Mouse (Mus musculus) layer of hippocampus, adult 2 months (tissue): ENCODE data around the gene Ankrd40. TPM values are rescaled to one million over a fixed set of nuclear protein-coding genes. Genes with fewer than 3 reads are reported as not detected.

Source experiments
- DNase-seq, 2 experiments: peaks; one replicate each; pipeline ENCODE4 v3.0.0; 2022; ENCODE audit warnings: low spot score in 2 of 2
- H3K27ac ChIP-seq: fragments of 200-600 bp; 2 replicates; pipeline ENCODE4 v1.8.1; 2022
- H3K4me3 ChIP-seq: fragments of 200-600 bp; 2 replicates; pipeline ENCODE4 v1.8.1; 2022; ENCODE audit warnings: mild to moderate bottlenecking
- CTCF ChIP-seq: fragments of 200-600 bp; conservative IDR thresholded peaks from 2 replicates; pipeline ENCODE4 v1.8.1; 2022; ENCODE audit warnings: antibody characterized with exemption, mild to moderate bottlenecking, moderate library complexity
- total RNA-seq, 2 experiments: library from RNA; stranded (reverse); gene quantifications; 2 replicates each; pipeline ENCODE4 v1.2.3; 2021

The Ankrd40 gene
- total RNA-seq, 2 experiments from 2014 or later, result 113 to 119 TPM

DNA sequence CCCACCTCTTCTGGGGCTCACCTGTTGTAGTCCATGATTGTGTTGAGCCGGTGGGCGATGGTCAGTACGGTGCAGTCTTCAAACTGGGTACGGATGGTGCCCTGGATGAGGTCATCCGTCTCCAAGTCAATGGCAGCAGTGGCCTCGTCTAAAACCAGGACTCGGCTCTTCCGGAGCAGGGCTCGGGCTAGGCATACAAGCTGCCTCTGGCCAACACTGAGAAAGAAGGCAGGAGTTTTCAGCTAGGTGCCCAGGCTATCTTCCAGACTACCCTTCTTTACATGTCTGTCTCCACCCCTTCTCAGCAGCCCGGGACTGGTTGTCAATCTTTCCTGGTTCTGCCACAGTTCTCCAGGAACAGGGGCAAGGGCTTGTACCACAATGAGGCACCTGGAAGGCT is 18.1 kb downstream of the Ankrd40 start:
- DNase-seq, result no peak
- no peak for TF ChIP-seq CTCF
- no peak overlapping the region for H3K4me3 ChIP-seq
- no peak overlapping the region for H3K27ac ChIP-seq

DNA sequence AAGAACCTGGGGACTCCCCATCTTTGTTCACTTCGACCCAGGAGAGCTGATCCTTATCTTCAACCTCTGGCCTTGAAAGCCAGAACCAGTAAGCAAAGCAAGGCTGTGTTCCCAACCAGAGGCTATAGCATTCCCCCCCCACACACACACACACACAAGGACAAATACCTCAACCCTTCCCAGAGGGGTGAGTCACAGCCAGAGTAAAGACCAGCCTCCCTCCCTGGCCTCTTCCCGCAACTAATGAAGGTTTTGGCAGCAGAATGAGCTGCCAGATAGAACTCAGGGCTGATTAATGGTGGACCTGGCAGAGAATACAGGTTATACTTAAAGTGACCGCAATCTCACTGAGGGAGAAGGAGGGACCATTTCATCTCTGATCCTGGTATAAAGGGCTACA is 18.8 kb downstream of the Ankrd40 start:
- DNase-seq, result no peak
- no peak for TF ChIP-seq CTCF
- Histone ChIP-seq H3K4me3 (no peak overlapping the region), H3K27ac (no peak overlapping the region)

DNA sequence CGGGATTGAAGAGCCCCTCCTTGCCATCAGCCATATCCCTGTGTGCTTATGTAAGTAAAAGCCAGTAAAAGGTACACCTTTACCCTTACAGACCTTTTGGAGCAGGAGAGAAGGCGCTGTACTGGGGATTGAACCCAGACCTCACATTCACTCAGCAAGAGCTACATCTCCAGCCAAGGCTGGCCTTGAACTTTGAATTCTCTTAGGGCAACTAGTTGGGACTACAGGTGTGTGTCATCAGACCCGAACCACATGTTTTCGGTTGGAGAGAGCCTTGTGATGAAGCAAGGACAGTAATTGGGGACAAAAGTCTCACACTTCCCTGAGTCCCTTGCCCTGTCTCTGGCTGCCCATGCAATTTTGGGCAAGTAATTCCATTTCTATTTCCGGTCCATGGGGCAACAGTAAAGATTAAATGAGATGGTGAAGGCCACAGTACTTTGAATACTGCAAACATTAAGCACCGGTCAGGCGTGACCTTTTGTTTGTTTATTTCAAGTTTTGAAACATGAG is 19.3 kb downstream of the Ankrd40 start:
- DNase-seq, result no peak
- H3K4me3 ChIP-seq, result no peak overlapping the region
- no peak for TF ChIP-seq CTCF
- H3K27ac ChIP-seq, result no peak overlapping the region

DNA sequence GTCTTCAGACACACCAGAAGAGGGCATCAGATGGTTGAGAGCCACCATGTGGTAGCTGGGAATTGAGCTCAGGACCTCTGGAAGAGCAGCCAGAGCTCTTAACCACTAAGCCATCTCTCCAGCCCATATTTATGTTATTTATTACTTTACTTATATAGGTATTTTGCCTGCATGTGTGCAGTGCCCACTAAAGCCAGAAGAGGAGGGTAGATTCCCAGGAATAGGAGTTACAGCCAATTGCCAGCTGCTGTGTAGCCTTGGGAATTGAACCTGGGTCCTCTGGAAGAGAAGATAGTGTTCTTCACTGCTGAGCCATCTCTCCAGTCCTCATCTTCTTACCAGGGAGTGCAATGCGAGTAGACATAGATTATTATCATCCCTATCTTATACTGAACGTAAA is 22.0 kb downstream of the Ankrd40 start:
- peak; percentile 39 for TF ChIP-seq CTCF
- H3K27ac ChIP-seq, result no peak overlapping the region
- H3K4me3 ChIP-seq, result no peak overlapping the region
- DNase-seq, result no peak

DNA sequence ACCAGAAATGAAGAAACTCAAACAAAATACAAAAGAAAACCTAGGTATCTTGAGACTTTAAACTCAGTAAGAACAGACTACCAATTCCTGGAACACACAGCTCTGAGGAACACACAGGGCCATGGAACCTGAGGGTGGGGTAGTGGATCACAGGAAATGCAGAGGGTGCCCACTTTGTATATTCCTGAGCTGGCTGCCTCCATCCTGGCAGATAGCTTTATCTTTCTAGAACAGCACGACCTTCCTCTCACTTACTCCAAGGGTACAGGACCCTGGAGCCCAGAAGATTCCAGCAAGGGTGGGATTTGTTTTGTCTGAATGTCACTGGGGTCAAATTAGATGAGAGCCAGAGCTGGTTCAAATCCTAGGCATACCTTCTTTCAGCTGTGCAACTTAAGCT is 22.5 kb downstream of the Ankrd40 start:
- H3K27ac ChIP-seq, result no peak overlapping the region
- DNase-seq, result no peak
- TF ChIP-seq CTCF, result no peak
- H3K4me3 ChIP-seq, result no peak overlapping the region

DNA sequence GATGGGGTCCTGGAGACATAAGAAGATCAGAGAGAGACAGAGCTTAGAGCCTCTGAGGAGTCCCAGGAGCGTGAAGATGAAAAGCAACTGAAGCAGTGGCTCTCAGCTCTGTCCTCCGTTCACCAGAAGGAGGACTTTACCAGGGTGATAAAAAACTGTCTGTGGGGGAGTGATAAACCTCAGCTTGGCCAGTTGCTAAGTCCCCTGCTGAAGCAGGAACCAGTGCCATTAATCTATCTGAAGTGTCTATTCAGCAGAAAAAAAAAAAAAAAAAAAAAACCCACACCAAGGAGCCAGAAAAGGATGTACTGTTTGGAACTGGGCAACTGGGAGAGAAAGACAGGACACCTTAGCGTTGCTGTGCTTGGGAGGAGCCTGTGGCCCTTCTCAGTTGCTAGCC is 23.3 kb downstream of the Ankrd40 start:
- Histone ChIP-seq H3K27ac (no peak overlapping the region), H3K4me3 (no peak overlapping the region)
- no peak for DNase-seq
- no peak for TF ChIP-seq CTCF

DNA sequence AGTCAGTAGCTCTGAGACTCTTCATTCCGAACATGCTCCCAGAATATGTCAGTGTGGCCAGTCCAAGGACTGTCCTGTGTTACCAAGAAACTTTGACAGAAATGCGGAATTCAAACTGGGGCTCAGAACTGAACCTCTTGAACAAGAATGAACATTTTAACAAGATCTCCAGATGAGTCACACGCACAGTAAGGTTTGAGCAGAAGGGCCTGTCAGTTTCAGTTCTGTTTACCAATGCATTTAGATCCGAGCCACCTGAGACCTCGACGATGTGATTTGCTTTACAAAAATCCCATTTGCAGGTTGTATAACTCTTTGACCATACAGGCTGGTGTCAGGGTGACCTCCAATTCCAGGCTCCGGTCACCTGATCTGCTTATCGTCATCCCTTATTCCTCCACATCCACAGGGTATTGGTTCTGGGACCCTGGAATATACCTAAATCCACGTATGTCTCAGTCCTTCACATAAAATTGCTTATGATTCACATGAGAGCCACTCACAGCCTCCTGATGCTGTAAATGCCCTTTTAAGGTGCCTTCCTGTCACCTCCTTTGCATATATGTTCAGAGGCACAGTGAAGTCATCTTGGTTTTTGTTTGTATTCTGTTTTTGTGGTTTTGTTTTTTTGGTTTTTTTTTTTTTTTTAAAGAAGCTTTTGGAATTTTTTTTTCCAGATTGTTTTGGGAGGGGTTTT is 27.9 kb downstream of the Ankrd40 start:
- TF ChIP-seq CTCF, result no peak
- H3K27ac ChIP-seq, result no peak overlapping the region
- no peak for DNase-seq
- no peak overlapping the region for H3K4me3 ChIP-seq

DNA sequence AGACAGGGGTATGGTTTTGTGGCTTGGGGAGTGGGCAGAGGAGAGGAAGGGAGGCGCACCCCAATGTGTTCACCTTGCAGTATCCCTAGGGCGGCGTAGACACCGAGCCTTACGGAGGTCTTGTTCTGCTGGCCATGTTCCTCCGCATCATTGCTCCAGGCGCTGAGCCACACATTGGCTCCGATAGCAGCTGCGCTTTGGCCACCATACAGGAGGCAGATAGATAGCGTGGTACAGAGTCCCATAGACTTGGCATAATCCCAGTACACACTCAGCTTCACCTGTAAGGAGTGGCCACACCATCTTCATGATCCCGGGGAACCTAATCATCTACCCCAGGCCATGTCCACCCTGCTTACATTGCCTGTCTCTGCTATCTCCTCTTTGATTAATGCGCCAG is 31.4 kb downstream of the Ankrd40 start:
- DNase-seq, result no peak
- Histone ChIP-seq H3K27ac (no peak overlapping the region), H3K4me3 (no peak overlapping the region)
- no peak for TF ChIP-seq CTCF

DNA sequence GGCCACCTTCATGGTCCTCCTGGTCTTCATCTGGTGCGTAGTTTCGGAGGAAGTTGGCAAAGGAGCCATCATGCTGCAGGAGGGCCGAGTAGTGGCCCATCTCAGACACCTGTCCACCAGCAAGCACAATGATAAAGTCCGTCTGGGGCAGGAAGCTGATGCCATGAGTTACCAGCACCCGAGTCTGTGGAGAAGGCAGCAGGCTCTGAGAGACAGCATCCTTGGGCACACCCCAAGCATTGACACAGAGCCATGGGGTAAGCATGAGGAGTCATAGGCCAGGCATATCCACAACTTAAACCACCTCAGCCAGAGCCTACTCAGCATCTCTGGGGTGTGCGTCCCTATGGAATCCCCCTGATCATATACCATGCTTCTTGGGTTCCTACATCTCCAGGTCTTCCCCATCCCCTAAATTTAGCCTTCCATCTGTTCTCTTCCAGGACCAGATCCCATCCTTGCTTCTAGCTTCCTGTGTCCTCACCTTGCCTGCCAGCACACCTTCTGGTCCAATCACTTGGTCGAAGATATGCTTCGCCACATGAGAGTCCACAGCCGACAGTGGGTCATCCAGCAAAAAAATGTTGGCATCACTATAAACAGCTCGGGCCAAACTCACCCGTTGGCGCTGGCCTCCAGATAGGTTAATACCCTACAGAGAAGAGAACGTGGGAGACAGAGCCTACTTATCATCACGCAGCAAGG is 33.5 kb downstream of the Ankrd40 start:
- TF ChIP-seq CTCF, result no peak
- DNase-seq, result no peak
- Histone ChIP-seq H3K4me3 (no peak overlapping the region), H3K27ac (no peak overlapping the region)

DNA sequence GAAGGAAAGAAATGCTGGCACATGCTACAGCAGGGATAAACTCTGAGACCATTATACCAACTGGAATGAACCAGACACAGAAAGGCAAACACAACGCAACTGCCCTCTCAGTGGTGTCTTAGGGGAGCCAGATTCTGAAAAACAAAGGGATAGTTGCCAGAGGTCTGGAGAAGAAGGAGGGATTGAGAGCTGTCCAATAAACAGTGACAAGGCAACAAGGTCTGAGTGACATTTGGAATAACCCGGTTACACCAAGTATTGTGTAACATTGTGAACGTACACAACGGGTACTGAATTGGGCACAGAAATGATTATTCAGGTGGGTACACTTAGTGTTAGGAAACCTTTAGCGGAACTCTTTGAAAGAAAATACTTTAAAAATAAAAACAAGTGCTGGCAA is 34.3 kb downstream of the Ankrd40 start:
- no peak for DNase-seq
- no peak for TF ChIP-seq CTCF
- no peak overlapping the region for H3K4me3 ChIP-seq
- H3K27ac ChIP-seq, result no peak overlapping the region

DNA sequence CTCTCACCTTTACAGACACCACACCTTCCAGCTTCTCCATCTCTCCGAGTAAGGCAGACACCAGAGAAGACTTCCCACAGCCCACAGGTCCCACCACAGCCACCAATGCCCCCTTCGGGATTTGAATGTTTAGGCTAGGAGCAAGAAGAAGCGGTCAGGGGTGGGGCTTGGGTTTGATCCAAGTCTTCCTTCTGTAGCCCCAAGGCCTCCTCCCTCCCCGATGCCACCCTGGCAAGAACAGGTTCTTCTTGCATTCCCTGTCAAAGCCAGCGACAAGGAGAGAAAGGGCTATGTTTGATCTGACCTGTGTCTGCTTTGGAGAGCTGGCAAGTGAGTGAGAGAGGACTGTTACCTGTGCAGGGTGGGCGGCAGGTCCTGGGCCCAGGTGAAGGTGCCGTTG is 35.9 kb downstream of the Ankrd40 start:
- no peak for DNase-seq
- TF ChIP-seq CTCF, result no peak

DNA sequence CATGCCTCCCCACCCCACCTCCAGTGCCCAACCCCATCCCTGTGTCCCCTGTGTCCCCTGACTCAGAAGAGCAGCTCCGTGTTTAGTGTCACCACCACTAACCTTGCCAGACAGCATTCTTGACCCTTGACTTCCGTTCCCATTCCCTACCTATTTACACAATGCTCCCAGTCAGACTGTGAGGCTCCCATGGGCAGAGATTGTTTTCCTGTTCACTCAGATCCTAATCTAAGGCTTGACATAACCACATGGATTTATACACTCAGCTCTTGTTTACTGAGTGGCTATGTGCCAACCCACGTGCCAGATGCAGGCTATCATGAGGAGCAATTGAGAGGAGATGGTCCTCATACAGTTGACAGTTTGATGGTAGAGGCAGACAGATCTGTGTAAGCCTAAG is 37.5 kb downstream of the Ankrd40 start:
- Histone ChIP-seq H3K27ac (no peak overlapping the region), H3K4me3 (no peak overlapping the region)
- no peak for DNase-seq
- TF ChIP-seq CTCF, result no peak

More for the DNA sequence above, 35.9 kb downstream of the Ankrd40 start:
- H3K4me3 ChIP-seq, result no peak overlapping the region
- no peak overlapping the region for H3K27ac ChIP-seq

DNA sequence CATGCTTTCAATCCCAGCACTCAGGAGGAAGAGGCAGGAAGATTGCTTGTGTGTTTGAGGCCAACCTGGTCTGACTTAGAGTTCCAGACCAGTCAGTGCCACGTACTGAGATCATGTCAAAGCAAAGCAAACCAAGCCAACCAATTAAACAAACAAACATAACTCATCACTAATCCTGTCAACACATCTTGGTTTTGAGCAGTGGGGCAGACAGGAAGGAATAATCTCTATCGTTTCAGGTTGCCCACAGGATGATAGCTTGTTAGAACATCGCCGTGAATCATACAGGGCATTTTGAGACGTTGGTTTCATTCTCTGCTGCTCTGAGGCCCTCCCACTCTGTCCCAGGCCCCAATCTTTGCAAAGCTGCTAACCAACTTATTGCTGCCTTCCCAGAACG is 42.2 kb downstream of the Ankrd40 start:
- Histone ChIP-seq H3K4me3 (no peak overlapping the region), H3K27ac (no peak overlapping the region)
- no peak for DNase-seq
- TF ChIP-seq CTCF, result no peak

DNA sequence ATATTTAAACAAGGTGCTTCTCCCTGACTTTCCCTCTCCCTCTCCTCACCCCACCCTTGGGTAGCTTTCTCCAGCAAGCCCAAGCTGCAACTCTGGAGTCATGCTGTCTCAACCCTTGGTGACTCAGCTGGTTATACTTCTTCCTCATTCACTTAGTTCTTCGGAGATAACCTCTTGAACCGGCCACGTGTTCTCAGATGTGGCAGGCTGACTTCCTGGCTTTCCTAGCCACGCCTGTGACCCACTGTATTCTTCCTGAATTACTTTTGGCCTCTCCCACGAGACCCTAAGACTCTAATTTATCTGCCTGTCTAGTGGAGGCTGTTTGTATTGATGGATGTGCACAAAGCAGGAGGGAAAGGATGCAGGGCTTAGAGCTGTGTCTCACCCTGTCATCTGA is 43.0 kb downstream of the Ankrd40 start:
- TF ChIP-seq CTCF, result no peak
- Histone ChIP-seq H3K4me3 (no peak overlapping the region), H3K27ac (no peak overlapping the region)
- DNase-seq, result no peak
